Mouse (Mus musculus): ENCODE results near the gene Lrrc4b.

Gene Lrrc4b

GRCm38 (mm10) chr7:44437188-44437587 lies 8.4 kb downstream of the Lrrc4b start:
- no peak for DNase-seq (ENCODE audit: low spot score)

GRCm38 (mm10) chr7:44437933-44438332 lies 9.1 kb downstream of the Lrrc4b start:
- no peak for DNase-seq (ENCODE audit: low spot score)

GRCm38 (mm10) chr7:44439696-44440095 lies 10.9 kb downstream of the Lrrc4b start:
- DNase-seq (ENCODE audit: low spot score), result no peak

GRCm38 (mm10) chr7:44440479-44440878 lies 11.7 kb downstream of the Lrrc4b start:
- no peak for DNase-seq (ENCODE audit: low spot score)

- DNase-seq (ENCODE audit: low spot score), result peak; percentile 22
These were observed 12.4 kb downstream of the Lrrc4b start for GRCm38 (mm10) chr7:44441180-44441579.

GRCm38 (mm10) chr7:44441648-44442109 lies 12.9 kb downstream of the Lrrc4b start:
- DNase-seq (ENCODE audit: low spot score), result peak; percentile 66

GRCm38 (mm10) chr7:44442407-44442821 lies 13.6 kb downstream of the Lrrc4b start:
- DNase-seq (ENCODE audit: low spot score), result peak; percentile 59

- DNase-seq (ENCODE audit: low spot score), result peak; percentile 64
These were observed 14.7 kb downstream of the Lrrc4b start for GRCm38 (mm10) chr7:44443268-44444173.

- DNase-seq (ENCODE audit: low spot score), result no peak
These were observed 16.2 kb downstream of the Lrrc4b start for GRCm38 (mm10) chr7:44444886-44445527.

GRCm38 (mm10) chr7:44445528-44445923 lies 16.7 kb downstream of the Lrrc4b start:
- no peak for DNase-seq (ENCODE audit: low spot score)

GRCm38 (mm10) chr7:44446070-44446855 lies 17.4 kb downstream of the Lrrc4b start:
- DNase-seq (ENCODE audit: low spot score), result no peak

- DNase-seq (ENCODE audit: low spot score), result no peak
These were observed 24.4 kb downstream of the Lrrc4b start for GRCm38 (mm10) chr7:44453256-44453655.

- DNase-seq (ENCODE audit: low spot score), result no peak
These were observed 27.5 kb downstream of the Lrrc4b start for GRCm38 (mm10) chr7:44456302-44456701.

GRCm38 (mm10) chr7:44460067-44460466 lies 31.2 kb downstream of the Lrrc4b start:
- no peak for DNase-seq (ENCODE audit: low spot score)

- DNase-seq (ENCODE audit: low spot score), result no peak
These were observed 32.1 kb downstream of the Lrrc4b start for GRCm38 (mm10) chr7:44460767-44461502.

GRCm38 (mm10) chr7:44461503-44462217 lies 32.8 kb downstream of the Lrrc4b start:
- no peak for DNase-seq (ENCODE audit: low spot score)

GRCm38 (mm10) chr7:44462218-44463055 lies 33.6 kb downstream of the Lrrc4b start:
- no peak for DNase-seq (ENCODE audit: low spot score)

- DNase-seq (ENCODE audit: low spot score), result no peak
These were observed 34.2 kb downstream of the Lrrc4b start for GRCm38 (mm10) chr7:44463056-44463425.

- no peak for DNase-seq (ENCODE audit: low spot score)
These were observed 34.9 kb downstream of the Lrrc4b start for GRCm38 (mm10) chr7:44463556-44464225.

Data from retina, embryonic 14.5 days (tissue).